Mouse (Mus musculus): ENCODE data around the gene Pde6b.

DNA sequence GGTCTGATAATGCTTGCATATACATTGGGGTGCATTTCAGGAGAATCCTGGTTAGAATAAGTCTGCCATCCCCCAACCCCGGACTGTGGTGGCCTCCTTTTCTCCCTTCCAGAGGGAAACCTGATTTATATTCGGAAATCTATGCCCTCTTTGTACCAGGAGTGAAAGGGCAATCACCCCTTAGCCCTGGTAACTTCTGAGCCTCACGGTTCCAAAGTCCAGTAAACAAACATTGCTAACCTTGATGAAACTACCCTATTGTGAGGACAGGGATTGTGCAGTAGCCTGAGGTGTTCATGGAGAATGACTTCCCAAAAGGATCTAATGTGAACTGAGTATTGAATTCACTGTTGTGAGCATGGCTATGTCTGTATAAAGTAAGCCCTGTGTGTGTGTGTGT, 65.9 kb downstream of the Pde6b start:
- TF ChIP-seq GATA1 (IDR thresholded peaks at IDR 0.05; ENCODE audit: low read length) (no peak), TAL1 (IDR thresholded peaks at IDR 0.05; ENCODE audit: low read length) (no peak)

Measured in erythroblast, embryonic 14.5 days (primary cell).